Mouse (Mus musculus) liver, embryonic 16.5 days (tissue): ENCODE measurements at regions not wholly inside any gene's neighbourhood (a gene's known extent, or its start where the extent isn't known, plus 50 kb on each side); places are given as distances from the start of the nearest gene placed in this dataset.
A peak's percentile ranks its signal among the peaks of the same experiment; 100 is the strongest.

Source experiments
- ATAC-seq: fragments of 200-750 bp; cut with Nextera tagmentation; 2 replicates; pipeline ENCODE4 v1.8.0; 2017; ENCODE audit warnings: low read depth, mild to moderate bottlenecking, moderate number of reproducible peaks, moderate library complexity
- H3K27ac ChIP-seq: fragments of 300-500 bp; sonication (generic); 2 replicates; pipeline ENCODE4 v1.5.1; 2014; ENCODE audit warnings: mild to moderate bottlenecking, low read length
- H3K27me3 ChIP-seq: fragments of 300-500 bp; sonication (generic); 2 replicates; pipeline ENCODE4 v1.6.1; 2014; ENCODE audit warnings: low read depth, low read length, mixed read lengths; ENCODE audit not compliant: control insufficient read depth, insufficient read depth
- H3K36me3 ChIP-seq: fragments of 300-500 bp; sonication (generic); 2 replicates; pipeline ENCODE4 v1.6.1; 2014; ENCODE audit warnings: mild to moderate bottlenecking; ENCODE audit not compliant: control insufficient read depth, insufficient read depth
- H3K4me1 ChIP-seq: fragments of 300-500 bp; sonication (generic); 2 replicates; pipeline ENCODE4 v1.6.1; 2014; ENCODE audit warnings: low read depth, low read length, mixed read lengths; ENCODE audit not compliant: control insufficient read depth
- H3K4me2 ChIP-seq: fragments of 300-500 bp; sonication (generic); 2 replicates; pipeline ENCODE4 v1.6.1; 2014; ENCODE audit warnings: low read depth, low read length, mixed read lengths
- H3K4me3 ChIP-seq: fragments of 300-500 bp; sonication (generic); 2 replicates; pipeline ENCODE4 v1.5.1; 2014; ENCODE audit warnings: low read depth, mild to moderate bottlenecking, low read length
- H3K9ac ChIP-seq: fragments of 300-500 bp; sonication (generic); 2 replicates; pipeline ENCODE4 v1.6.1; 2014; ENCODE audit warnings: low read depth, low read length
- H3K9me3 ChIP-seq: fragments of 300-500 bp; sonication (generic); replicated peaks from 2 replicates; pipeline ENCODE4 v1.6.1; 2016; ENCODE audit warnings: low read length; ENCODE audit not compliant: control insufficient read depth
- WGBS: fragments of 180-500 bp; shearing (Covaris S2); extraction: QIAGEN DNeasy Blood & Tissue Kit; methylation state at CpG from one replicate; pipeline ENCODE4 v1.1.7; 2014; ENCODE audit not compliant: insufficient replicate concordance; 5-methylcytosine and 5-hydroxymethylcytosine counted together

GRCm38 (mm10) chr2:161416218-161416927 is 307.5 kb upstream of the Chd6 start:
- Histone ChIP-seq H3K4me3 (no peak overlapping the region), H3K4me2 (no peak overlapping the region), H3K27me3 (no peaks in the 10 kb centered on the region), H3K9ac (no peak overlapping the region), H3K9me3 (no peaks in the 10 kb centered on the region), H3K36me3 (no peaks in the 10 kb centered on the region), H3K4me1 (no peaks in the 10 kb centered on the region), H3K27ac (no peak overlapping the region)
- no peak for ATAC-seq
- 69% methylated on average over 13 of the region's 13 CpGs for WGBS

- no peaks in the 10 kb centered on the region for H3K36me3 ChIP-seq
- WGBS = 72% methylated on average over 1 of the region's 1 CpGs
- ATAC-seq = no peak
- no peak overlapping the region for H3K4me3 ChIP-seq
- H3K27me3 ChIP-seq = no peaks in the 10 kb centered on the region
- no peak overlapping the region for H3K27ac ChIP-seq
- no peak overlapping the region for H3K9ac ChIP-seq
- H3K9me3 ChIP-seq = no peaks in the 10 kb centered on the region
- no peaks in the 10 kb centered on the region for H3K4me1 ChIP-seq
- H3K4me2 ChIP-seq = no peak overlapping the region
Observed at GRCm38 (mm10) chr2:161408306-161408705, 299.4 kb upstream of the Chd6 start.

GRCm38 (mm10) chr2:161405847-161406384 is 297.0 kb upstream of the Chd6 start:
- Histone ChIP-seq H3K27me3 (no peaks in the 10 kb centered on the region), H3K4me2 (no peak overlapping the region), H3K9me3 (no peaks in the 10 kb centered on the region), H3K4me1 (no peaks in the 10 kb centered on the region), H3K9ac (no peak overlapping the region), H3K36me3 (no peaks in the 10 kb centered on the region), H3K4me3 (no peak overlapping the region), H3K27ac (no peak overlapping the region)
- ATAC-seq = no peak
- 17% methylated on average over 1 of the region's 1 CpGs for WGBS

GRCm38 (mm10) chr2:161398061-161398460 is 289.2 kb upstream of the Chd6 start:
- H3K4me1 ChIP-seq = no peaks in the 10 kb centered on the region
- H3K4me2 ChIP-seq = no peak overlapping the region
- H3K36me3 ChIP-seq = no peaks in the 10 kb centered on the region
- 34% methylated on average over 3 of the region's 3 CpGs for WGBS
- H3K27ac ChIP-seq = no peak overlapping the region
- H3K4me3 ChIP-seq = no peak overlapping the region
- H3K9ac ChIP-seq = no peak overlapping the region
- ATAC-seq = no peak
- H3K27me3 ChIP-seq = no peaks in the 10 kb centered on the region
- no peaks in the 10 kb centered on the region for H3K9me3 ChIP-seq

GRCm38 (mm10) chr2:161390954-161391690 is 282.2 kb upstream of the Chd6 start:
- H3K27ac ChIP-seq = no peak overlapping the region
- no peak overlapping the region for H3K4me2 ChIP-seq
- H3K4me3 ChIP-seq = no peak overlapping the region
- 64% methylated on average over 15 of the region's 15 CpGs for WGBS
- no peak overlapping the region for H3K9ac ChIP-seq
- H3K9me3 ChIP-seq = no peaks in the 10 kb centered on the region
- no peaks in the 10 kb centered on the region for H3K36me3 ChIP-seq
- no peaks in the 10 kb centered on the region for H3K4me1 ChIP-seq
- no peak for ATAC-seq
- H3K27me3 ChIP-seq = no peaks in the 10 kb centered on the region

GRCm38 (mm10) chr2:161389318-161389835 is 280.5 kb upstream of the Chd6 start:
- Histone ChIP-seq H3K4me2 (no peak overlapping the region), H3K9ac (no peak overlapping the region), H3K4me1 (no peaks in the 10 kb centered on the region), H3K27me3 (no peaks in the 10 kb centered on the region), H3K36me3 (no peaks in the 10 kb centered on the region), H3K4me3 (no peak overlapping the region), H3K9me3 (no peaks in the 10 kb centered on the region), H3K27ac (no peak overlapping the region)
- ATAC-seq = no peak
- WGBS = 63% methylated on average over 5 of the region's 5 CpGs

GRCm38 (mm10) chr2:161387054-161387453 is 278.2 kb upstream of the Chd6 start:
- Histone ChIP-seq H3K4me1 (no peaks in the 10 kb centered on the region), H3K4me3 (no peak overlapping the region), H3K27ac (no peak overlapping the region), H3K4me2 (no peak overlapping the region), H3K9me3 (no peaks in the 10 kb centered on the region), H3K36me3 (no peaks in the 10 kb centered on the region), H3K9ac (no peak overlapping the region), H3K27me3 (no peaks in the 10 kb centered on the region)
- WGBS = 66% methylated on average over 6 of the region's 6 CpGs
- no peak for ATAC-seq

GRCm38 (mm10) chr2:161382411-161382810 is 273.5 kb upstream of the Chd6 start:
- H3K4me1 ChIP-seq = no peaks in the 10 kb centered on the region; the same call in 1 of the 2 replicates
- no peaks in the 10 kb centered on the region for H3K27me3 ChIP-seq
- no peak overlapping the region for H3K4me3 ChIP-seq
- no peaks in the 10 kb centered on the region for H3K9me3 ChIP-seq
- WGBS = 51% methylated on average over 3 of the region's 3 CpGs
- no peak overlapping the region for H3K27ac ChIP-seq
- H3K4me2 ChIP-seq = no peak overlapping the region
- H3K36me3 ChIP-seq = no peaks in the 10 kb centered on the region
- no peak for ATAC-seq
- H3K9ac ChIP-seq = no peak overlapping the region

GRCm38 (mm10) chr2:161378313-161378712 is 269.4 kb upstream of the Chd6 start:
- ATAC-seq = peak; percentile 50; the same call in 1 of the 2 replicates
- H3K4me3 ChIP-seq = no peak overlapping the region

More at GRCm38 (mm10) chr2:161378313-161378712, 269.4 kb upstream of the Chd6 start:
- H3K9ac ChIP-seq = no peak overlapping the region
- H3K4me2 ChIP-seq = no peak overlapping the region
- H3K36me3 ChIP-seq = no peaks in the 10 kb centered on the region
- H3K4me1 ChIP-seq = no peaks in the 10 kb centered on the region; the same call in 1 of the 2 replicates
- no peaks in the 10 kb centered on the region for H3K9me3 ChIP-seq
- H3K27ac ChIP-seq = no peak overlapping the region
- WGBS = 57% methylated on average over 4 of the region's 4 CpGs
- no peaks in the 10 kb centered on the region for H3K27me3 ChIP-seq
